Mouse (Mus musculus) brain, embryonic 18.5 days (tissue): ENCODE measurements around the gene Lrit2.

ENCODE experiments used
- DNase-seq: peaks from one replicate; pipeline ENCODE4 v3.0.0-alpha.2; 2012; ENCODE audit warnings: low read depth, low spot score

Lrit2 gene

GRCm38 (mm10) chr14:37067629-37068028, at the start of gene Lrit2:
Lrit2 (plus strand) TSS chr14:37067929.
- no peak for DNase-seq

- DNase-seq, result no peak
Measured at GRCm38 (mm10) chr14:37027248-37027933, 40.3 kb upstream of the Lrit2 start.

- DNase-seq, result no peak
Measured at GRCm38 (mm10) chr14:37027951-37028350, 39.8 kb upstream of the Lrit2 start.

- no peak for DNase-seq
Measured at GRCm38 (mm10) chr14:37028555-37028954, 39.2 kb upstream of the Lrit2 start.

GRCm38 (mm10) chr14:37032481-37033104, 35.1 kb upstream of the Lrit2 start:
- no peak for DNase-seq

- DNase-seq, result no peak
Measured at GRCm38 (mm10) chr14:37033241-37033640, 34.5 kb upstream of the Lrit2 start.

GRCm38 (mm10) chr14:37034432-37034831, 33.3 kb upstream of the Lrit2 start:
- no peak for DNase-seq

GRCm38 (mm10) chr14:37048914-37049410, 18.8 kb upstream of the Lrit2 start, which contains the start of gene Rgr:
Rgr (minus strand) TSS chr14:37048964.
- no peak for DNase-seq

- DNase-seq, result no peak
Measured at GRCm38 (mm10) chr14:37064849-37065248, 2.9 kb upstream of the Lrit2 start.

GRCm38 (mm10) chr14:37066636-37067035, 1.1 kb upstream of the Lrit2 start:
- no peak for DNase-seq

- DNase-seq, result no peak
Measured at GRCm38 (mm10) chr14:37068516-37068915, 787 bp downstream of the Lrit2 start.

GRCm38 (mm10) chr14:37080724-37081123, 13.0 kb downstream of the Lrit2 start:
- DNase-seq, result no peak

- DNase-seq, result no peak
Measured at GRCm38 (mm10) chr14:37083755-37084154, 16.0 kb downstream of the Lrit2 start.

GRCm38 (mm10) chr14:37094436-37094835, 26.7 kb downstream of the Lrit2 start:
- DNase-seq, result no peak

- DNase-seq, result no peak
Measured at GRCm38 (mm10) chr14:37095556-37095955, 27.8 kb downstream of the Lrit2 start.

- DNase-seq, result no peak
Measured at GRCm38 (mm10) chr14:37097956-37098530, 30.3 kb downstream of the Lrit2 start, which contains the start of gene Cdhr1. Cdhr1 (minus strand) TSS chr14:37098347.

- DNase-seq, result no peak
Measured at GRCm38 (mm10) chr14:37101531-37101930, 33.8 kb downstream of the Lrit2 start.

GRCm38 (mm10) chr14:37102484-37102883, 34.8 kb downstream of the Lrit2 start:
- DNase-seq, result no peak

GRCm38 (mm10) chr14:37104747-37105146, 37.0 kb downstream of the Lrit2 start:
- no peak for DNase-seq

GRCm38 (mm10) chr14:37105846-37106245, 38.1 kb downstream of the Lrit2 start:
- DNase-seq, result no peak

GRCm38 (mm10) chr14:37109460-37109859, 41.7 kb downstream of the Lrit2 start:
- no peak for DNase-seq

GRCm38 (mm10) chr14:37109975-37110374, 42.2 kb downstream of the Lrit2 start:
- no peak for DNase-seq

- DNase-seq, result no peak
Measured at GRCm38 (mm10) chr14:37110456-37110855, 42.7 kb downstream of the Lrit2 start.
